ENCODE assay signal across 9 mouse cellular contexts in genomic region chr13:104517638-104518311, GRCm38 (mm10).
DNase-seq lines count a peak whose midpoint lies in the region; ATAC-seq and TF ChIP-seq lines count a peak whose summit lies in the region.
"Had no signal": no experiment of that assay in that cellular context is flagged by ENCODE, and none has a peak within 500 bp of the region (broad histone marks: within the 10 kb centered on the region; RNA-seq: fewer than 3 reads in every experiment).

No protein-coding gene starts in this region.

- no peaks in the 10 kb centered on the region for H3K27me3 ChIP-seq in liver, adult 2 months (ENCODE audit: control insufficient read depth, insufficient read depth, low read length)
- no peaks in the 10 kb centered on the region for H3K27me3 ChIP-seq in forebrain, embryonic 11.5 days (ENCODE audit: control insufficient read depth, insufficient read depth, low read length)
- no peaks in the 10 kb centered on the region for H3K27me3 ChIP-seq in limb, embryonic 10.5 days (ENCODE audit: low read depth, poor library complexity, severe bottlenecking)
- no peaks in the 10 kb centered on the region for H3K27me3 ChIP-seq in neural tube, embryonic 15.5 days (replicated peaks)

- H3K4me2 ChIP-seq in forebrain, embryonic 11.5 days (ENCODE audit: low read depth, low read length, severe bottlenecking) = peak overlapping the region; percentile 54
- H3K4me2 ChIP-seq in neural tube, embryonic 15.5 days = peak overlapping the region; percentile 67

- H3K9me3 ChIP-seq in forebrain, embryonic 11.5 days (ENCODE audit: control insufficient read depth, low read length) = no peaks in the 10 kb centered on the region
- H3K9me3 ChIP-seq in limb, embryonic 10.5 days (replicated peaks) = no peaks in the 10 kb centered on the region
- H3K9me3 ChIP-seq in neural tube, embryonic 15.5 days (replicated peaks) = no peaks in the 10 kb centered on the region

- ATAC-seq in forebrain, embryonic 11.5 days (replicated peaks; ENCODE audit: low FRiP score) = no peak
- ATAC-seq in neural tube, embryonic 15.5 days (ENCODE audit: low FRiP score) = peak; percentile 54

- no peaks in the 10 kb centered on the region for H3K4me1 ChIP-seq in liver, adult 2 months (ENCODE audit: control insufficient read depth, insufficient read depth, low read length)
- peaks cover 9% of the 10 kb centered on the region; the same call in 1 of the 2 replicates for H3K4me1 ChIP-seq in forebrain, embryonic 11.5 days (replicated peaks; ENCODE audit: control insufficient read depth, insufficient read depth, low read length)
- peaks cover 33% of the 10 kb centered on the region for H3K4me1 ChIP-seq in limb, embryonic 10.5 days
- peaks cover 18% of the 10 kb centered on the region for H3K4me1 ChIP-seq in neural tube, embryonic 15.5 days

- no peak for TF ChIP-seq CTCF in liver, adult 2 months (IDR thresholded peaks at IDR 0.05; ENCODE audit: low read depth, low read length)

- WGBS in liver, adult 2 months = 71% methylated on average over 15 of the region's 15 CpGs
- WGBS in forebrain, embryonic 11.5 days = 43% methylated on average over 15 of the region's 15 CpGs
- 35% methylated on average over 15 of the region's 15 CpGs for WGBS in limb, embryonic 10.5 days
- 41% methylated on average over 15 of the region's 15 CpGs for WGBS in neural tube, embryonic 15.5 days

- no peak for DNase-seq in liver, adult 2 months (ENCODE audit: extremely low read depth, low read depth, low spot score)
- no peak for DNase-seq in liver
- no peak for DNase-seq in forebrain, embryonic 11.5 days (ENCODE audit: low spot score)
- DNase-seq in limb, embryonic 10.5 days (ENCODE audit: low spot score) = no peak
- DNase-seq in urinary bladder, postnatal 10 days (ENCODE audit: low spot score) = no peak
- no peak for DNase-seq in spleen, postnatal 36 days (ENCODE audit: low spot score in 2 of 2)
- no peak for DNase-seq in urinary bladder, adult 2 months (ENCODE audit: low spot score)

- no peaks in the 10 kb centered on the region for H3K79me2 ChIP-seq in liver, adult 2 months (ENCODE audit: control insufficient read depth, insufficient read depth, low read length)

- no peak overlapping the region for H3K27ac ChIP-seq in liver, adult 2 months (replicated peaks; ENCODE audit: insufficient read depth, low read depth, low read length)
- H3K27ac ChIP-seq in forebrain, embryonic 11.5 days (ENCODE audit: low read depth, low read length) = peak overlapping the region; percentile 84
- H3K27ac ChIP-seq in limb, embryonic 10.5 days = peak overlapping the region; percentile 96
- H3K27ac ChIP-seq in neural tube, embryonic 15.5 days (replicated peaks) = peak overlapping the region; percentile 87

- no peaks in the 10 kb centered on the region for H3K36me3 ChIP-seq in liver, adult 2 months (ENCODE audit: control insufficient read depth, insufficient read depth, low read length)
- H3K36me3 ChIP-seq in forebrain, embryonic 11.5 days (ENCODE audit: control insufficient read depth, insufficient read depth, low read length) = no peaks in the 10 kb centered on the region
- no peaks in the 10 kb centered on the region for H3K36me3 ChIP-seq in limb, embryonic 10.5 days
- H3K36me3 ChIP-seq in neural tube, embryonic 15.5 days = no peaks in the 10 kb centered on the region

- H3K9ac ChIP-seq in liver, adult 2 months (ENCODE audit: low read depth, low read length) = no peak overlapping the region; the same call in 1 of the 2 replicates
- peak overlapping the region; percentile 72 for H3K9ac ChIP-seq in forebrain, embryonic 11.5 days (ENCODE audit: low read length)
- H3K9ac ChIP-seq in neural tube, embryonic 15.5 days (replicated peaks) = peak overlapping the region; percentile 51

- no peak for TF ChIP-seq POLR2A in liver, adult 2 months (IDR thresholded peaks at IDR 0.05; ENCODE audit: extremely low read depth, insufficient read depth, low read length)

- 0 out of 2 replicates have a peak overlapping the region, but pooled peaks have one; percentile 25 for H3K4me3 ChIP-seq in liver, adult 2 months (ENCODE audit: insufficient read depth, low read depth, low read length)
- H3K4me3 ChIP-seq in forebrain, embryonic 11.5 days (ENCODE audit: low read depth, low read length) = peak overlapping the region; percentile 22
- H3K4me3 ChIP-seq in limb, embryonic 10.5 days = peak overlapping the region; percentile 48
- peak overlapping the region; percentile 40 for H3K4me3 ChIP-seq in neural tube, embryonic 15.5 days (replicated peaks)
- H3K4me3 ChIP-seq: myocyte had no signal
